Mouse (Mus musculus): Measurements from ENCODE around the gene Mrpl45. TPM values are rescaled to one million over a fixed set of nuclear protein-coding genes. Genes with fewer than 3 reads are reported as not detected.
"Not testable (repeated sequence)": the region's sequence is repeated elsewhere in the genome, so short reads cannot be mapped to it uniquely, and the experiment has no call there.

Gene Mrpl45
- total and polyA plus RNA-seq, 3 experiments = 13.1 to 77.5 (median 46.3) TPM

DNA sequence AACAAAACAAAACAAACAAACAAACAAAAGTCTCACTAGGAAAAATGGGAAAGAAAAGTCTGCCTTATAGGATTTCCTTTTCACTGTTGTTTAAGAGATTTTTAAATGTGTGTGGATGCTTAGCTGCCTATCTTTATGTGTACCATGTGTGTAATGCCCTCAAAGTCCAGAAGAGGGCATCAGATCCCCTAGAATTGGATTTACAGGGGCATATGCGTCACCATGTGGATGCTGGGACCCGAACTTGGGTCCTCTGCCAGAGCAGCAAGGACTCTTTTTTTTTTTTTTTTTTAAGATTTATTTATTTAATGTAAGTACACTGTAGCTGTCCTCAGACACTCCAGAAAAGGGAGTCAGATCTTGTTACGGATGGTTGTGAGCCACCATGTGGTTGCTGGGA is 1.4 kb upstream of the Mrpl45 start:
- Histone ChIP-seq H3K9me3 (replicated peaks) (no peaks in the 10 kb centered on the region), H3K27me3 (ENCODE audit: insufficient read depth, low read length) (no peaks in the 10 kb centered on the region), H3K4me3 (ENCODE audit: low read depth, low read length) (no peak overlapping the region), H3K36me3 (replicated peaks) (peaks cover 6% of the 10 kb centered on the region), H3K4me1 (ENCODE audit: insufficient read depth, low read depth, low read length) (peaks cover 39% of the 10 kb centered on the region)
- DNase-seq (ENCODE audit: low spot score) (no peak), ATAC-seq (ENCODE audit: extremely low read depth, insufficient number of reproducible peaks, low FRiP score, poor library complexity, severe bottlenecking) (no peak)
- TF ChIP-seq GATA1 (IDR thresholded peaks at IDR 0.05; ENCODE audit: borderline replicate concordance, low read length) (no peak), CTCF (IDR thresholded peaks at IDR 0.05; ENCODE audit: low read depth, low read length) (peak; percentile 17; the same call in 1 of the 2 replicates), TAL1 (conservative IDR thresholded peaks at IDR 0.05; ENCODE audit: low read depth, low read length) (no peak), GATA2 (IDR thresholded peaks at IDR 0.05; ENCODE audit: borderline replicate concordance, low read depth, low read length) (no peak)

DNA sequence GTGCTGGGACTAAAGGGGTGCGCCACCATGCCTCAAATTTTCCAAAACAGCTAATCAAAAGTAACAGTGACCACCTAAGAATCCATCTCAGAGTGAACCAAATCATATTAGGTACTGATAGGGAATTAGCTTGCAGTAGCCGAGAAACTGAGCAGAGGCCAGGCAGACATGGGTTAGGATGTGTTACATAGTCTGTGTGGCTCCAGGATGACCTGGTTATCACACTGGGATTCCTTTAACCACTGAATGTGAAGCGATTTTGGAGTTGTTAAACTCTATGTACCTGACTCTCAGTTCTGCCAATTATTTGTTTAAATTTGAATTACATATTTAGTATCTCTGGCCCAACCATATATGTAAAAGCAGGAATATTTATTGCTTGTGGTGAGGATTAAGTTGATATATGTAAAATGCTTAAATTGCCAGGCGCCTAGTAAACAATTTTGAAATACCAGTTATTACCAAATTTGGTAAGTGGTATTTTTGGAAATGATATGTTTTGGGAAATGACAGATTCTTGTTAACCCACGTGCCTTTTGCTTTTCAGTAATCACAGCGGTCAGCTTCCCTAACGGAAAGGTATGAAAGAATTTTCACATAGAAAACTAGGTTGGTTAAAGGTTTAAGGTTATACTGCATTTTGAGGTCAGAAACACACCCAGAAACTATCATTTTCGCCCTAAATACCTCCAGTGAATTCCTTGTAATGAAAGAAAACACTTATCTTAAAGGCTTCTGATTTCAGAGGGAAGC is 589 bp upstream of the Mrpl45 start:
- Histone ChIP-seq H3K9me3 (replicated peaks) (no peaks in the 10 kb centered on the region), H3K36me3 (replicated peaks) (peaks cover 6% of the 10 kb centered on the region), H3K4me3 (ENCODE audit: low read depth, low read length) (peak overlapping the region; percentile 70), H3K27me3 (ENCODE audit: insufficient read depth, low read length) (no peaks in the 10 kb centered on the region), H3K4me1 (ENCODE audit: insufficient read depth, low read depth, low read length) (peaks cover 31% of the 10 kb centered on the region)
- DNase-seq (ENCODE audit: low spot score) (no peak), ATAC-seq (ENCODE audit: extremely low read depth, insufficient number of reproducible peaks, low FRiP score, poor library complexity, severe bottlenecking) (no peak)
- no peak for TF ChIP-seq GATA1 (IDR thresholded peaks at IDR 0.05; ENCODE audit: borderline replicate concordance, low read length)
- no peak for TF ChIP-seq CTCF (IDR thresholded peaks at IDR 0.05; ENCODE audit: low read depth, low read length)
- no peak for TF ChIP-seq TAL1 (conservative IDR thresholded peaks at IDR 0.05; ENCODE audit: low read depth, low read length)
- TF ChIP-seq GATA2 (IDR thresholded peaks at IDR 0.05; ENCODE audit: borderline replicate concordance, low read depth, low read length) = no peak
- no peak for TF ChIP-seq POLR2AphosphoS5 (IDR thresholded peaks at IDR 0.05; ENCODE audit: insufficient replicate concordance, low read depth, low read length)

DNA sequence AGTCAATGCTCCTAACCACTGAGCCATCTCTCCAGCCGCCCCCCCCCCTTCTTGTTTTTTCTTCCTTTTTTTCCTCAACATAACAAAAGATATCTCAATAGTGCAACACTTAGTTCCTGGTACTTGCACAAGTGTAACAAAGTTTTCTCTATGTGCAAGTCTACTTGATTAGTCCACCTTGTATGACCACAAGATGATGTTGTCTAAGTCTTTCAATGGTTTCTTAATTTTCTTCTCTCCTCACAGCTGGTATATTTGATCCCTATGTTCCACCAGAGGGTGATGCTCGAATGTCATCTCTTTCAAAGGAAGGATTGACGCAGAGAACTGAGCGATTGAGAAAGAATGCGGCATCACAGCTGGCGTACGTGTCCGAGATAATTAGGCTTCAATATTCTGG is 5.7 kb downstream of the Mrpl45 start:
- H3K36me3 ChIP-seq (replicated peaks) = peaks cover 49% of the 10 kb centered on the region
- no peak overlapping the region for H3K4me3 ChIP-seq (ENCODE audit: low read depth, low read length)
- DNase-seq (ENCODE audit: low spot score) = no peak
- H3K27me3 ChIP-seq (ENCODE audit: insufficient read depth, low read length) = no peaks in the 10 kb centered on the region
- no peaks in the 10 kb centered on the region for H3K9me3 ChIP-seq (replicated peaks)
- TF ChIP-seq GATA1 (IDR thresholded peaks at IDR 0.05; ENCODE audit: borderline replicate concordance, low read length) = no peak
- no peak for TF ChIP-seq CTCF (IDR thresholded peaks at IDR 0.05; ENCODE audit: low read depth, low read length)
- no peak for TF ChIP-seq GATA2 (IDR thresholded peaks at IDR 0.05; ENCODE audit: borderline replicate concordance, low read depth, low read length)
- TF ChIP-seq TAL1 (conservative IDR thresholded peaks at IDR 0.05; ENCODE audit: low read depth, low read length) = no peak
- no peak for TF ChIP-seq POLR2AphosphoS5 (IDR thresholded peaks at IDR 0.05; ENCODE audit: insufficient replicate concordance, low read depth, low read length)
- H3K4me1 ChIP-seq (ENCODE audit: insufficient read depth, low read depth, low read length) = peaks cover 10% of the 10 kb centered on the region
- no peak for ATAC-seq (ENCODE audit: extremely low read depth, insufficient number of reproducible peaks, low FRiP score, poor library complexity, severe bottlenecking)

DNA sequence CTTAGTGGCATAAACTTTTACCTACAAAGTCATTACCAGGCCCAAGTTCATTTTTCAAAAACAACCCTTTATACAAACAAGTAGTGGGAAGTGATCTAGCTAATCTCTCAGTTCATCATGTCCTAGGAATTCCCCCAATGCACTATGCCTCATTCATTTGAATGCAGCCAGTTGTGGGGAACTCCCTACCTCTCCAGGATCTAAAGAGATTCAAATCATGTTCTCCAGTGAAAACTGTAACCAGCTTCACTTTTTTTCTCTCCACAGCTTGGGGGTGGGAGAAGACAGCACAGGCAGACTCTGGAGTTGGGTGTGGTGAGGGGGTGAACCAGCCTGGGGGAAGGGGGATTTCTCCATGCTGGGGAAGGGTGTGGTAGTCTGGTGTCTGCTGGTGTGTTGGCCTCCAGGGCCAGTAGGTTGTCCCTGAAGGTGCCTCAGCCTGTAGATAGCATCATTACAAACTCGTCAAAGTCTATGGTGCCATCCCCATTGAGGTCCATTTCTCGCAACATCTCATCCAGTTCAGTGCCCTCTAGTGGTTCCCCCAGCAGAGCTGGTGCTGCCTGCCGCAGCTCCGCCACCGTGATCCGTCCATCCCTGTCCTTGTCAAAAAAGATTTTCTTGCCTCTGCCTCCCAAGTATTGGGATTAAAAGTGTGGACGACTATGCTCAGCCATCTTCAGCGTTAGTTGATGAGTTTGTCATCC is 6.5 kb downstream of the Mrpl45 start:
- not testable (repeated sequence) for ATAC-seq (ENCODE audit: extremely low read depth, insufficient number of reproducible peaks, low FRiP score, poor library complexity, severe bottlenecking); H3K9me3 ChIP-seq (replicated peaks); DNase-seq (ENCODE audit: low spot score); H3K4me3 ChIP-seq (ENCODE audit: low read depth, low read length); H3K4me1 ChIP-seq (ENCODE audit: insufficient read depth, low read depth, low read length); H3K27me3 ChIP-seq (ENCODE audit: insufficient read depth, low read length)
- peaks cover 57% of the 10 kb centered on the region for H3K36me3 ChIP-seq (replicated peaks)

DNA sequence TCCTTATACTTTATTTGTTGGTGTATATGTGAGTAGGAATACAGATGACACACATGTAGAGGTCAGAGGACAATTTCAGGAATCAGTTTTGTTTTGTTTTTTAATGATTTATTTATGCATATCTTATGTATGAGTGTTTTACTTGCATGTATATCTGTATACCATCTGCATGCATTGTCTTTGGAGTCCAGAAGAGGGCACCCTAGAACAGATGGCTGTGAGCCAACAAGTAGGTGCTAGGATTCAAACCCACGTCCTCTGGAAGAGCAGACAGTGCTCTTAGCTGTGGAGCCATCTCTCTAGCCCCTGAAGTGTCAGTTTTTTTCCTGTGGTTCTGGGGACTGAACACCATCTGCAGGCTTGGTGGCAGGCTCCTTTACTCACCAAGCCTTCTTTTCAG is 9.7 kb downstream of the Mrpl45 start:
- H3K4me3 ChIP-seq (ENCODE audit: low read depth, low read length) = no peak overlapping the region
- DNase-seq (ENCODE audit: low spot score) = no peak

DNA sequence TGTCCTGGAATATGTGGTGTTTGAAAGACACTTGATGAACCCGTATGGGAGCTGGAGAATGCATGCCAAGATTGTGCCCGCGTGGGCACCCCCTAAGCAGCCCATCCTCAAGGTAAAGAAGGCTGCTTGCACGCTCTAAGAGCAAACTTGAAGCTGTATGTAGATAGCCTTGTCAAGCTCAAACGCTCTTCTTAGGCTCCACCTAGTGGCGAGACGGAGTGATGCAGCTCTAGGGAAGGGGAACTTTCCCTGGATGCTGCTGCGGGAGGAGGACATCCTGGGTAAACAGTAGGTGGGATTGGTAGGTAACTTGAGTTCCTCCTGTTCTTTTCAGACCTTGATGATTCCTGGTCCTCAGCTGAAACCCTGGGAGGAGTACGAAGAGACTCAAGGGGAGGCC is 12.6 kb downstream of the Mrpl45 start:
- H3K9me3 ChIP-seq (replicated peaks) = no peaks in the 10 kb centered on the region
- peaks cover 7% of the 10 kb centered on the region; the same call in 1 of the 2 replicates for H3K4me1 ChIP-seq (ENCODE audit: insufficient read depth, low read depth, low read length)
- DNase-seq (ENCODE audit: low spot score) = peak; percentile 53
- H3K4me3 ChIP-seq (ENCODE audit: low read depth, low read length) = no peak overlapping the region
- peaks cover 86% of the 10 kb centered on the region for H3K36me3 ChIP-seq (replicated peaks)
- H3K27me3 ChIP-seq (ENCODE audit: insufficient read depth, low read length) = no peaks in the 10 kb centered on the region
- TF ChIP-seq TAL1 (conservative IDR thresholded peaks at IDR 0.05; ENCODE audit: low read depth, low read length) = no peak
- peak; percentile 94 for TF ChIP-seq CTCF (IDR thresholded peaks at IDR 0.05; ENCODE audit: low read depth, low read length)
- ATAC-seq (ENCODE audit: extremely low read depth, insufficient number of reproducible peaks, low FRiP score, poor library complexity, severe bottlenecking) = no peak

More for the DNA sequence above, 9.7 kb downstream of the Mrpl45 start:
- TF ChIP-seq GATA2 (IDR thresholded peaks at IDR 0.05; ENCODE audit: borderline replicate concordance, low read depth, low read length) (no peak), POLR2AphosphoS5 (IDR thresholded peaks at IDR 0.05; ENCODE audit: insufficient replicate concordance, low read depth, low read length) (no peak), CTCF (IDR thresholded peaks at IDR 0.05; ENCODE audit: low read depth, low read length) (no peak), TAL1 (conservative IDR thresholded peaks at IDR 0.05; ENCODE audit: low read depth, low read length) (no peak), GATA1 (IDR thresholded peaks at IDR 0.05; ENCODE audit: borderline replicate concordance, low read length) (no peak)
- H3K4me1 ChIP-seq (ENCODE audit: insufficient read depth, low read depth, low read length) = no peaks in the 10 kb centered on the region; the same call in none of the 2 replicates
- peaks cover 79% of the 10 kb centered on the region for H3K36me3 ChIP-seq (replicated peaks)
- H3K9me3 ChIP-seq (replicated peaks) = no peaks in the 10 kb centered on the region
- no peaks in the 10 kb centered on the region for H3K27me3 ChIP-seq (ENCODE audit: insufficient read depth, low read length)
- ATAC-seq (ENCODE audit: extremely low read depth, insufficient number of reproducible peaks, low FRiP score, poor library complexity, severe bottlenecking) = no peak

All from G1E (cell line).